Mouse (Mus musculus) right cerebral cortex, adult 2 months (tissue): ENCODE results near the gene Olfr1247.
"Not testable (repeated sequence)": the region's sequence is repeated elsewhere in the genome, so short reads cannot be mapped to it uniquely, and the experiment has no call there.

Experiments
- DNase-seq, 2 experiments: peaks; one replicate each; pipeline ENCODE4 v3.0.0; 2021 to 2022; ENCODE audit warnings: low spot score in 2 of 2

Gene Olfr1247

GRCm38 (mm10) chr2:89614030-89614429, at the start of gene Olfr1247:
TSS of gene Olfr1247 (minus strand) at chr2:89614130.
- no peak for DNase-seq

GRCm38 (mm10) chr2:89661367-89661766, 47.4 kb upstream of the Olfr1247 start, which contains the start of gene Olfr1250:
TSS of gene Olfr1250 (minus strand) at chr2:89661467.
- DNase-seq, result no peak

- no peak for DNase-seq
Measured at GRCm38 (mm10) chr2:89634883-89635282, 21.0 kb upstream of the Olfr1247 start, which contains the start of gene Olfr1249. TSS of gene Olfr1249 (minus strand) at chr2:89634983.

- DNase-seq, result not testable (repeated sequence)
Measured at GRCm38 (mm10) chr2:89618145-89618544, 4.2 kb upstream of the Olfr1247 start, which contains the start of gene Olfr1248. TSS of gene Olfr1248 (minus strand) at chr2:89618245.

GRCm38 (mm10) chr2:89593057-89593456, 20.9 kb downstream of the Olfr1247 start, which contains the start of gene Olfr1246:
TSS of gene Olfr1246 (minus strand) at chr2:89593157.
- DNase-seq, result no peak

- DNase-seq, result no peak
Measured at GRCm38 (mm10) chr2:89578347-89578746, 35.6 kb downstream of the Olfr1247 start, which contains the start of gene Olfr1245. TSS of gene Olfr1245 (minus strand) at chr2:89578447.

GRCm38 (mm10) chr2:89562706-89563105, 51.2 kb downstream of the Olfr1247 start:
- DNase-seq, result not testable (repeated sequence)
